Mouse (Mus musculus) activated CD4-positive, CD25-positive, alpha-beta regulatory T cell, adult 4 months (primary cell): Measurements from ENCODE around the gene Ass1. TPM values are rescaled to one million over a fixed set of nuclear protein-coding genes. Genes with fewer than 3 reads are reported as not detected.

ENCODE experiments used
- ATAC-seq: one replicate; pipeline ENCODE4 v1.8.0; 2017
- polyA plus RNA-seq, 2 experiments: library from polyadenylated mRNA; unstranded; fragments of 100-300 nt; shearing (Covaris generic); gene quantifications; one replicate each; pipeline ENCODE4 v1.2.1; 2017

Gene Ass1
- polyA plus RNA-seq, 2 experiments from 2014 or later: 445 to 470 TPM

DNA sequence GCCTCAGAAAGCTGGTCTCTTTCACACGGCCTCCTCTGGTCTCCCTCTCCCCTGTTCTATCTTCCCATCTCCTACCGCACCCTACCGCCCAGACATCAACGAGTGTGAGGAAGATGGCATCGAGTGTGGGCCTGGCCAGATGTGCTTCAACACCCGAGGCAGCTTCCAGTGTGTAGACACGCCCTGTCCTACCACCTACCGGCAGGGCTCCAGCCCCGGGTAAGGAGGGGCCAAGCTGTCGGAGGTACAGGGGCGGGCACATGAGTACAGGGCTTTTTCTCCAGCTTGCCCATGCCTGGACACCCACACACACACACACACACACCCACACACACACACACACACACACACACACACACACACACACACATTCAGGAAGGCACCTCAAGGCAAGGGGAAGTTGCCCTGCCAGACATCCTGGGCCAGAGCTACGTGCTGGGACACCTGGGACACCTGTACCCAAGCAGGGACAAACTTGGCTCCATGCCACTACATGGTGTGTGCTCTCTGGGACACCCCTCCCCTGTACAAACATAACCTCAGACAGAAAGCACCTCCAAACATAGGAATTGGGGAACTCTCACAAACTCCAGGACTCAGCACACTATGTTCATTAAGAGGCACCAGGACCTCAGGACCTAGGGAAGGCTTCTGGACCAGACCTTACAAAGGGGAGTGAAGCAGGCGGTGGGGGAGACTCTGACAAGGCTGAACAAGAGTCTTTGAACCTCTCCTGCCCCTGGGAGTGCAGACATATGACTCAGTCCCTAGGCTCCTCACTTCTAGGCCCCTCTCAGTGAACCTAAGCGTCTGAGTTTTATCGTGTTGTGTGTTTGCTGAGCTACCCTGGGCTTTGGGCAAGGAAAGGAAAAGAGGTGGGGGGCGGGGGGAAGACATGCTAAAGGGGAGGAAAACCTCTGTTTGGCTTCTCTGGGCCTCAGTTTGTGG is 10.7 kb upstream of the Ass1 start:
- no peak for ATAC-seq

DNA sequence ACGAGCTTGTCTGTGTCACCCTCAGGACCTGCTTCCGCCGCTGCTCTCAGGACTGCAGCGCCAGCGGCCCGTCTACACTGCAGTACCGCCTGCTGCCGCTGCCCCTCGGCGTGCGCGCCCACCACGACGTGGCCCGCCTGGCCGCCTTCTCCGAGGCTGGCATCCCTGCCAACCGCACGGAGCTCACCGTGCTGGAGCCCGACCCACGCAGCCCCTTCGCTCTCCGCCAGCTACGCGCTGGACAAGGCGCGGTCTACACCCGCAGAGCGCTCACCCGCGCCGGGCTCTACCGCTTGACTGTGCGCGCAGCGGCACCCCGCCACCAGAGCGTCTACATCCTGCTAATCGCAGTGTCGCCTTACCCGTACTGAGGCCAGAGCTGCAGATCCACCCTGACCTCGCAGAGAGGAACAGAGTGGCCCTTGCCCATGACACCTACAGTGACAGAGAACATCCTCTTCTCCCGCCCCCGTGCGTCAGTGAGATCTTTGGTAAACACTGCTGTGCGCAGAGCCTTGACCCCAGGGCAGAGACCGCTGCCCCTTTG is 9.9 kb upstream of the Ass1 start:
- peak; percentile 69 for ATAC-seq

DNA sequence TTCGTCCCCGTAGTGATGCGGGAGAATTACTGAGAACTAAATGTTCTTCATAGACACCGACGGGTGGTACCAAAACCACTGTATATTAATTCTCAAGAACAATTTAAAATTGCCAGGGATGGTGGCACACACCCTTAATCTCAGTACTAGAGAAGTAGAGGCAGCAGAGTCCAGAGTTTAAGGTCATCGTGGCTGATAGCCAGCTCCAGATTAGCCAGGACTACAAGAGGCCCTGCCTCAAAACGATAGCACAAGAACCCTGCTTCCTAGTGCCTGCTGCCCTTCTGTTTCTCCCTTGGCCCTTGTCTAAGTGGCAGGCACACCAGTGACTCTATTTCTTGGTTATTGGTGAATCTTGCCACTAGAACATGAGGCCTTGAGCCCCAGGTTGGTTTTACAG is 9.1 kb upstream of the Ass1 start:
- no peak for ATAC-seq

DNA sequence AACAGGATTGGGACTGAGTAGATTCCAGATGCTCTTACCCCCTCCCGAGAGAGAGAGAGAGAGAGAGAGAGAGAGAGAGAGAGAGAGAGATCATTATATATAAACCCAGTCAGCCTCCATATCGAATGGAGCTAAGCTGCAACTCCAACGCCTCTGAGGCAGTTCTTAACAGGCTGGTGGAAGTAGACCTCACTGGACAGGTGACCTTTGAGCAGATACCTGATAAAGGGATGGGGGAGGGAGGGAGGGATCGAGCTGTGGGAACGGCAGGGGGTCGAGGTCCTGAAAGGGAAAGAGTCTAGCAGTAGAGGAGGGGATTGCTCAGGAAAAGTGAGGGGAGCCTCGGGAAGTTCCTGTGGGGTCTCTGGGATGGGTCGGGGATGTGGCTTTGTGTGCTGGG is 8.0 kb upstream of the Ass1 start:
- ATAC-seq: no peak

DNA sequence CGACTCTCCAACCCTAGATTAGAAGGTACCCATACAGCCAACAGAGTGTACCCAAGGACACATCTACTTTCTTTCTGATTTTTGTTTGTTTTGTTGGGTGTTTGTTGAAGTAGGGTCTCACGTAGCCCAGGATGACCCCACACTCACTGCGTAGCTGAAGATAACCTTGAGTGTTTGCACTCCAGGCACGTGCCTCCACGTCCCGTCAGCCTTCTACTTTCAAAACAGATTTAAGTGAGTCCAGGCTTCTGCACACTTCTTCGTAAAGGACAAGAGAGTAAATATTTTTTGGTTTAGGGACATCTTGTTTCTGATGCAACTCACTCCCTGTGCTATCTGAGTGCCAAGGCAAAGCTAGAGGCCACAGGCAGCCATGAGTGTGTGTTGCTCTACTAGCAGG is 6.8 kb upstream of the Ass1 start:
- no peak for ATAC-seq

DNA sequence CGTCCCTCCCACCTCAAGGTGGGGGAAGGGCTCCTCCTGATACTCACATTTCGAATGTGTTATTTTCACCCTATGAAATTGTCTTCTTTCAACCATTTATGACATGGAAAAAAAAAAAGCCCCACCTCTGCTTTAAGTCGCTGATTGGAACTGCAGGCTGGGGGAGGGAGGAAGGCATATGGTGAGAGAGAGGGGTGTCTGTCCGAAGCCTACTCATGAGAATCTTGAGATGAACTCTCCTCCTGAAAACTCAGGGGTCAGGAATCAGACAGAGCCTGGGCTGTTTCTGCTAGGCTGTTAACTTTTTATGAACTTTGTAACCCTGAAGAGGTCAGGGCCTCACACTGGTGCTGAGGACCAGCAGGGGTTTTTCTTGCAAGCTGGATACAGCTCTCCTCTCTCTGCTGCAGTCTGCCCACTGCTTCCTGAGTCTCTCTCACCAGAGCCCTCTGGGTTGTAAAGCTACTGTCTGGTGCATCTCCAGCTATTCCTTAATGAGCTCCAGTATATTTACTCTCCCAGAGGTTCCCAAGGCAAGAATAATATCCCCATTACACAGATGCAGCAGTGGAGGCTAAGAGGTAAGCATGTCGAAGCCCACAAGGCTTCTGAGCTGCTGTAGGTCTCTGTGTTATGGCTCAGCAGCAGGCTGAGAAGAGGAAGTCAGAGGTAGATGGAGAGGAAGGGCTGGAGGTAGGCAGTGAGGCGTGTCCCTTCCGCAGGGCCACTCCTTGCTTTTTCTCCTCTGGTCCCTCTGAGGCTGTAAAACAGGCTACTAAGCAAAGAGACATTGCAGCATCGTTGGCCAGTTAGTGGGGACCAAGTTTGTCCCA is 6.1 kb upstream of the Ass1 start:
- ATAC-seq: peak; percentile 40

DNA sequence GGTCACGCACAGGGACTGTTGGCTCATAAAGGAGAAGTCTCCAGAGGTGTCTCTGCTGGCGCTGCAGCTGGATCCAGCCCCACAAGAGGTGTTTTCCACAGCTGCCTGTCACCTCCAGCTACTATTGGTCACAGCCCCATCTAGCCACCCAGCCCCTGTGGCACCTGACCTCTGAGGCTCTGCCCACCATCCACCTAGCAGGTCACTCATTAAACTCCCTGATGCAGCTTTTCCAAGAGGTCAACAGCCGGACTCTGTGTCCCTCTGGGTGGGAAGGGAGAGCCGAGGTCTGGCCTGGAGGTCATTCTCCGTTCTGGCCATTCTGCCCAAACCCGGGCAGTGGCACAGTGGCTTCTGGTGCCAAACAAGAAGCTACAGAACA is 5.5 kb upstream of the Ass1 start:
- ATAC-seq: no peak

DNA sequence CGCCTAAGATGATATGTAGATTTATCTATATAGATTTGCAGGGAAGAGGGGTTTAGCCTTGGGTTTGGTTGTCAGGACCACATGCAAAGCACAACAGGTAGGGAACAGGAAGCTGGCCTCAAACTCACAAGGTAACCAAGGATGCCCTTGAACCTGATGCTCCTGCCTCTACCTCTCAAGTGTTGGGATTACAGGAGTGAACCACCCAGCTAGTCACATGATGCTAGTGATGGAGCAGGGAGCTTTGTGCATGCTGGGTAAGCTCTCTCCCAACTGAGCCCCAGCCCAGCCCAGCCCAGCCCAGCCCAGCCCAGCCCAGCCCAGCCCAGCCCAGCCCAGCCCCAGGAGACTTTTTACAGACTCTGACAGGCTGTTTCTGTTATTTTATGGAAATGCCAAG is 2.5 kb upstream of the Ass1 start:
- no peak for ATAC-seq

DNA sequence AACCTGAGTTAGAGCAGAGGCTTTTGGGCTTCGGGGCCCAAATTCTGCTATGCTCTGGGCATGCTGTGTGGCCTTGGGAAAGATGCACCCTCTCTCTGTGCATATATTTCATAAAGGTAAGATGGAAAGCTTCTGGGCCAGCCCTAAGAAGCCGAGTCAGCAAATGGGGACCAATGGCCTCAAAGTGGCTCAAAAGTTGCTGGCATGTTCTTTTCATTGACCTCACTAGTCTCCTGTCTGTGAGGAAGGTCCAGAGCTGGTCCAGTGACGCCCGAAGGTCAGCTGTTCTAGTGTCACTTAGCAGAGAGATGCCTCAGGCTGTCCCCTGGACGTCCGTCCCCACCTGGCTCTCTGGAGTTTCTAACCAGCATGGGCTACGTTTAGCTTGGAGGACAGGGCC is 1.1 kb upstream of the Ass1 start:
- ATAC-seq: no peak

DNA sequence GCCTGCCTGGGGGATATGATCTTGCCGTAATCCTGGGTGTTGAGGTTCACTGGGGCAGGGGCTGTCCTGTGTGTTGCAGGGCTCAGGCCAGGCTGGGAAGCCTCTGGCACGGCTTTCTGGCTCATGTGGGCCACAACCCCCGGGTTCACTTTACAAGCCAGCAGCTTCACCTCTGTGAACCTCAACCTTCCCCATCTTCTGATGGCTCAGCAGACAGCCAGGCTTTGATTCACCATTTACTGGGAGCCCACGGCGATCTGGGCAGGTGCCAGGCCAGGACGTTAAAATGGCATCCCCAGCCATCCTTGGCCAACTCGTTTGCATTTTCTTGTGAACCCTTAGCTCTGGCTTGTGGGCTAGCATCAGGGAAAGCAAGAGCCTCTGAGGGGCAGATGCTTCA is 527 bp upstream of the Ass1 start:
- ATAC-seq: no peak

DNA sequence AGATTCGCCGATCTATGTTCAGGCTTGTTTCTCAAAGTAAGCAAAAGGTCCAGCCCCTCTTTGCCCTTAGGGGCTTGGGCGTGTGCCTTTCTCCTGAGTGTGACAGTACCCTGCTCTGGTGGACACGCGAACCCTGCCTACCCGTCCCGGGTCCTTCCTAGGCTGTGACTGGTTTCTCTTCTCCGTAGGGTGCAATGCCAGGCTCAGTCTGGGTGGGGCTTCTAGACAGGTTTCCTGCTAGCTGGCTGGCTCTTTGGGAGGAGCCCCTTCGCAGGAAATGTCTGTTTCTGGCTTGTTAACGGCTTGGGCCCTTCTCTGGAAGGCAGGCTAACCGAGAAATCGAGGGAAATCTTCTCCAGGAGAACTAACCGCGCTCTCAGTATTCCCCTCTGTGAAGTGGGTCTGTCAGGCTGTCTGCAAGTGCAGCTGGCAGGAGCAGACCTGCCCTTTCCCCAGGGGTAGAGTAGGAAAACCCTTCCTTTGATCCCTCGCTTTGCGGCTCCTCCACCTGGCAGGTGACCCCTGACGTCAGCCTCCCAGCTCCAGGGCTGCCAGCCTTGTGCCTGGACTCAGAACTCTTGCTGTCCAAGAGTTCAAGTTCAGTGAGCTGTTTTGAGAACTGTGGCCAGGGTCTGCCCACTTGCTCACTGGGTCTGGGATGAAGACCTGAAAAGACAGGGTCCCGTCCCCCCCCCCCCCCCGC is 827 bp downstream of the Ass1 start:
- peak; percentile 60 for ATAC-seq

DNA sequence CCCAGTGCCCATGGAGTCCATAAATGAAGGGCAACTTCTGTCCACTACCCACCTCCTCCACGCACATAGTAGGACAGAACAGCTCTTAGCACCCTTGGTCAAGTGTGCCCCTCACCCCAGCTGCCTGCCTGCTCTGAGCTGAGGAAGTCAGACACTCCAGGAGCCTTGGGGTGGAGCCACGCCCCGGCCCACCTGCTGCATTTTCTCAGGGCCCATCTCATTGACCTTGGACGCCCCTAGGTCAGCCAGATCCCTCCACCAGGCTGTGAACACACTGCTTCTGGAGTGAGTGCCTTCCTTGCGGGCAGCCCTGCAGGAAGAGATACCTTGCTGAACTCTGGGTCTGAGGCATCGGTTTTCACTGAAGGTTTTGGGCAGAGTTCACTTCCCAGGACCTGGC is 1.6 kb downstream of the Ass1 start:
- no peak for ATAC-seq

DNA sequence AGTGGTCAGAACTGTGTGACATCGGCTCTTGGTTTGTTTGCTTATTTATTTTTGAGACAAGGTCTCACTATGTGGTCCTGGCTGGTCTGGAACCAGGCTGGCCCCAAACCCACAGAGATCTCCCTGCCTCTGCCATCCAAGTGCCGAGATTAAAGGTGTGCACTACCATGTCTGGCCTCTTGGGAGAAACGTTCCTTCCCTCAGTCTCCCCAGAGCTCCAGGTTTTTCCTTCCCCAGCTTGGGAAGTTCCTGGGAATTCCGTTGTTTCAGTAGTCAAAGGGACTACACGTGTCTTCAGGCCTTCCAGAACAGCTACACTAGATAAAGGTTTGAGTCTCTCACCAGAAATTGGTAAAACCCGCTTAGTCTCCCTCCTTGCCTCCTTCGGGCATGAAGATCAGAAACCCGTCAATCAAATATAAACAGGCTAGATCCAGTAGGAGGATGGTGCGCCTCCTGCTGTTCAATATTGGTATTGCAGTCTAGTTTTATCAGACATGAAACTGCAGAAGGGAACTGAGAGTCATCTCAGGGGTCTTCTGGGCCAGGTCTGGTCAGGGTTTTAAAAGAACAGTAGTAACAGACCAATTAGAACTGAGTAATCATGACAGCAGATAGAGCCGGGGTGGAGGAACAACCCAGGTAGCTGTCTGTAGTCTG is 2.5 kb downstream of the Ass1 start:
- ATAC-seq: no peak

DNA sequence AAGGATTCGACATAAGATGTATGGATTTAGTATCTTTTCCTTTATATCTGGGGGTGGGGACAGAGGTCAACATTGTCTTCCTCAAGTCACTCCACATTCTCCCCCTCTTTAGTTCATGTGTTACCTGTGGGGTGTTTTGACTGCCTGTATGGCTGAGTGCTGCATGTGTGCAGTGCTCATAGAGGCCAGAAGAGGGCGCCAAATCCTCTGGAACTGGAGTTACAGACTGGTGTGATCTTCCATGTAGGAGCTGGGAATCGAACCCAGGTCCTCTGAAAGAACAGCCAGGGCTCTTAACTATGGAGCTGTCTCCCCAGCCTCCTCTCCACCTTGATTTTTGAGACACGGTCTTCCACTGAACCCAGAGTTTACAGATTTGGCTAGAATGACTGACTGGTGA is 3.9 kb downstream of the Ass1 start:
- ATAC-seq: no peak

DNA sequence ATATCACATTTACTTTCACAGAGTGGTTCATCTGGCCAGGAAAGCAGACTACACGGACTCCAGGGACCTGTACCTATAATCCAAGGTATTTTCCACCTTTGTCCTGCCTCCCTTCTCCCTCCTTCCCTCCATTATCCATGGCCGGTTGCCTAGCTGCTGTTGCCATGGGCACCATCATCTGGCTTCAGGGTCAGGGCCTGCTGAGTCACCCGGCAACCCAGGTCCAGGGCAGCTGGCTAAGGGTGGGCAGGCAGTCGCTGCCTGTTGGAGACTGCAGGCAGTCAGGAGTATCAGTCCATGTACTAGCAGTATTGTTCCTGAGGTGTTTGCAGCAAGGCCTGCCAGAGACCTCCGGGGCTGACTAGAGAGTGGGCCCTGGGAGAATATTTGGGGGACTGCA is 4.7 kb downstream of the Ass1 start:
- ATAC-seq: no peak

DNA sequence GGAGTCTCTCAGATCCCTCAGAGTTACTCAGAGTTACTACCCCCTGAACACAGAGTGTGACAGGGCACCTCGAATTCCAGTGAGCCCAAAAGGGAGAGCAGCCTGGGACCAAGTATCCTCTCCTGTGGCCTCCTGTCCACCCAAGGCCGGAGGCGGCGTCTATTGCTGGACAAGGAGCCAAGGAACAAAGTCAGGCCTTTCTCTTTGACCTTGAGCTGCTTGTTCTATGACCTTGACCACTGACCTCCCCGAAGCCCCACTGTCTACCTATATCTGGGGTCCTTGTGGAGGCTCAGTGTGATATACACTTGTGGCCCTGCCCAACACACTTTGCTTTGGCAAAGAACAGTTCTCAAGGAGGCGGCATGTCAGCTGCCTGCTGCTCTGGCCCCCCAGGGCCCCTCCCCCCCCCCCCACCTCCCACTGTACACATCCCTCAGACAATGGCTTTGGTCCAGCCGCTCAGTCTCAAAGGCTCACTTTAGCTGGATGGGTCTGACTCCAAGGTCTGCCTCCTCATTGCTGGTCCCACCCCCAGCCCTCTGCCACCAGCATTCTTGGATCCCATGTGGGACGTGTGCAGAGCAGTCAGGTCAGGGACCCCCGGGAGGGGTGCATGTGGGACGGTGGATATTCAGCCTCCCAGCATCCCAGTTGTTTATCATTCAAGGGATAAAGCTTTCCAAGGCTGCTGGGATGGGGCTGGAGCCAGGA is 6.3 kb downstream of the Ass1 start:
- no peak for ATAC-seq

DNA sequence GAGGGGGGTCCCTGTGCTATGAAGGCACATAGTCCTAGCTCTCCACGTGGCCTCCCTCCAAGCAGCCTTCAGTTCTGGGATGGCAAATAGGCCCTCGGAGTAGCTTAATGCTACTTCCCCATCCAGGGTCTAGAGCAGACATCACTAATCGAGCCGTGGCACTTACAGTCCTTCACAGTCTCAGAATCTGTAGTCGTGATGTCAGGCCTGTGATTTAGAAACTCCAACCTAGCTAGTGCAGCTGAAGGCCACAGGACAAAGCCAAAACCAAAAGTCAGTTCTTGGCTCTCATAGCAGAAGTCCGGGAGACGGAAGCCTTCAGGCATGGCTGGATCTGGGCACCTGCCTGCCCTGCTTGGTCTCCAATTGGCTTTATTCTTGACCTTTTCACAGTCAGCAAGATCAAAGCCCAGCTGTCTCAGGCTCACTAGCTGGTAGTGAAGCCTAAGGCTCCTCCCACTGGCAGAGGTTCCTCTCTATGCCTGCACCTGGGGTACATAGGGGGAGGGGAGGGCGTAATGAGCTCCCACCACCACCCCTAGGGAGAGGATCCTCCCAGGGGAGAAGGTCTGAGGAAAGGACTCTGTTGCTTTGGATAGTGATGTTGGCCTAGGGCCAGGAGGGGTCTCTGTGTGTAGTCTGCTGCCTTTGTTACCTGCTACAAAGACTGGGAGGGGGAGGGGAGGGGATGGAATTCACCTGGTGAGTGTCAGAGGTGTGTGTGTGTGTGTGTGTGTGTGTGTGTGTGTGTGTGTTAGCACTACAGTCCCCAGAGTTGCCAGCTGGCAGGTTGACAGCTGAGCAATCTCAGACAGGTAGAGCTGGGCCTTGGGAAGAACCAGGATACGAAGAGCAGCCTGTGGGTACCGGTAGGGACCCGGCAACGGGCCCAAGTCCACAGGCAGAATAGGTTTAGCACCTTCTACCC is 7.5 kb downstream of the Ass1 start:
- no peak for ATAC-seq

DNA sequence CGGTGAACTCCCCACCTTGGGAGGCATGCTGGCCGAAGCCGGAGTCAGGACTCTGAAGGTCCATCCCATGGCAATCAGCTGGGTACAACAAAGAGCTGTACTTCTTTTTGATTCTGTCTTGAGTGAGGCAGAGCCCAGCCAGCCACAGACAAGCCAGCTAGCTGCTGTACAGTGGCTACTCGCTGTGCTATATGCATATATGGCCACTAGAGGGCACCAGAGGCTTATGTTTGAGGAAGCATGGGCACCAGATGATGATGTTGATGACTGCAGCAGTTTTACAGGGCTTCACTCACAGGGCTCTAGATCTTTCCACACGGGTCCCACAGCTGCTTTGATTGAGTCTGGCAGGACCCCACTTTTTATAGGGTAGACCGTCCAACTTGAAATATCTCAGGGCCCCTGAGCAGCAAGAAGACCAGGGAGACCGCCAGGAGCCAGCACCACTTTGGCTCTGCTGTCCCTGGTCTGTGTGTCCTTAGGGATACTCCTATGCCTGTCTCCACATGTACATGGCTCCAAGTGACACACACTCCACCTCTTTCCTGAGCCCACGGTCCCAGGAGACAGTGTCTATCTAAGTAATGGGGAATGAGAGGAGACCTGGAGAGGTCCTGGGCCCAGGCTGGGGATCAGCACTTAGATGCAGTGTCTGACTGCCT is 13.0 kb downstream of the Ass1 start:
- ATAC-seq: peak; percentile 76

DNA sequence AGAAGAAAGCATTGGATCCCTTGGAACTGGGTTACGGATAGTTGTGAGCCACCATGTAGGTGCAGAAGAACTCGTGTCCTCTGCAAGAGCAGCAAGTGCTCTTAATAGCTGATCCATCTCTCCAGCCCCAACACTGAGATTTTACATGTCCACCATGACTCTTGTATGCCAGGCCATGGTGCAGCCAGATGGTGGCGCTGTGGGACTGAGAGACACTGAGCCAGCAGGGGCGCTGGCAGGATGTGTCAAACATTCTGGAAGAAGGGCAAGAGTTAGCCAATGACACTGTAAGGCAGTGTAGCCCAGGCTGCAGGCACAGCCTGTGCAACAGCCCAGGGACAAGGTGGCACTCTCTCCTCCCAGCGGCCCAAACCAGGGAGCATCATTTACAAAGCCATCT is 14.2 kb downstream of the Ass1 start:
- ATAC-seq: no peak

DNA sequence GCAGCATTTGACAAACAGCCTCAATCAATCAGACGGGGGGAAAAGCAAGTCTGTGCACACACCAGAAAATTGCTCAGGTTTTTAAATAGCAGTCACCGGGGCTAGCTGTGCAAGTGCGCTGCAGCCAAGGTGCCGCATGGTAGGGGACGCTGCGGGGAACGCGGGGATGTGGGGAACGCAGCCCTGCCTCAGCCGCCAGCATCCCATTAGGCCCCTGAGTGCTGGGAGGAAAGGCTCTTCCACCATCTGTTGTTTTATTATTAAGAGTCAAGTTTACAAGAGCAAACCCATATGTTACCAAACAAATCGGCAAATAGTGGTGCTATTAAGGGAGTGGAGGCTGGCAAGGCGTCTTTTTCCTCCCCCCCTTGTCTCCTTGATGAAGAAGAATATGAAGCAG is 19.2 kb downstream of the Ass1 start:
- ATAC-seq: no peak
